Mouse (Mus musculus) fat pad, adult 2 months (tissue): ENCODE data around the gene Trim17.

Experiments used
- DNase-seq: peaks from one replicate; pipeline ENCODE4 v3.0.0-alpha.2; 2011; ENCODE audit warnings: low read depth, low spot score; ENCODE audit errors: extremely low read depth

The Trim17 gene

DNA sequence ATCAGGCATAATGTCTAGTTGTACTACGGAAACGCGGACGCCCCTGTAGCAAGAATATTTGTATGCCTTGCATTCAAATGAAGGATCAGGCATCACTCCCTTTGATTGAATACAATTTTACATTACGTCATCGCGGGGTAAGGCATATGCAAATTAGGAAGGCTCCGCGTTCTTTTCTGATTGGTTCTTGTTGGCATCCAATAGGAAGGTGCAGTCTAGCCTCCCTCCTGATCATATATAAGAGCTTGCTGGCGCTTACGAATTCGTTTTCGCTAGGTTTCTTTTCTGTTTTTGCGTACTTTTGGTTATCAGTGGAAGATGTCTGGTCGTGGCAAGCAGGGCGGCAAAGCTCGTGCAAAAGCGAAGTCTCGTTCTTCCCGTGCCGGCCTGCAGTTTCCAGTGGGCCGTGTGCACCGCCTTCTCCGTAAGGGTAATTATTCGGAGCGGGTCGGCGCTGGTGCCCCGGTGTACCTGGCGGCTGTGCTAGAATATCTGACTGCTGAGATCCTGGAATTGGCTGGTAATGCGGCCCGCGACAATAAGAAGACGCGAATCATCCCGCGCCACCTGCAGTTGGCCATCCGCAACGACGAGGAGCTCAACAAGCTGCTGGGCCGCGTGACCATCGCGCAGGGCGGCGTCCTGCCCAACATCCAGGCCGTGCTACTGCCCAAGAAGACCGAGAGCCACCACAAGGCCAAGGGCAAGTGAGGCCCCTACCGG is at the start of gene Trim17, which contains the start of gene Hist3h2a:
Gene Trim17, plus strand, starts transcription at position 266 of the 723 bp plus-strand sequence.
Gene Hist3h2a, plus strand, starts transcription at position 266 of the 723 bp plus-strand sequence.
- peak; percentile 75 for DNase-seq

DNA sequence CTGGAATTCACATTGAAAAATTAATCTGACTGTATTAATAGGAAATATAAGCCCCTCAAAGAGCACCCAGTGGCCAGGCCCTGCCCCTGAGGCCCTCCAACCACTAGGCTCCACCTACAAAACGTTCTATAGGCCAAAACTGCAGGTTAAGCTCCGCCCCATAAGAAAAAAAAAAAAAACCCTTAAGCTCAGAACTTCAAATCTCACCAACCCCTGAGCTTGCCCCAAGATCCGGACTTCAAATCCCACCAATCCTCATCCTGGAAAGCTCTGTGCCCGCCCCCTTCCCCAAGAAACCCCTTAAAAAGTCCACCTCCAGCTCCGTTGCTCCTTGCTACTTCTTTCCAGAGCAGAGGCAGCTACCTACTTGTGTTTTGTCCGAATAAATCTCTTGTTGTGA is 49.6 kb upstream of the Trim17 start:
- DNase-seq, result no peak

DNA sequence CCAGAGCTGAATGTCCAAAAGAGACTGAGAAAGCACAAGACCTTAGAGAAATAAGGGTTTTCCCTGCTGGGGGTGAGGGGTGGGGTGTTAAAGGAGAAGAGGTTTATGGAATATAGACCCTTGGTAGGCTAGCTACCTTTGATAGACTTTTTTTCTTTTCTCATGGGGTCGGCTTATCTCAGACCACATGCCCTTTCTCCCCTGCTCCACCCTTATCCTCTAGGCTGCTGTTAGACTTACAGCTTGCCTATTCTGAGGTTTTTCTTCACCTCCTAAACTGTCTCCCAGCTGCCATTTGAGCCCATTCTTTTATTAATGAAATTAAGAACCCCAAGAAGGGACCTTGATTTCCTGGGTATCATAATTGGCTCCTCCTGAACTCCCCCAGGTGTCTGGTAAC is 40.7 kb upstream of the Trim17 start:
- no peak for DNase-seq

DNA sequence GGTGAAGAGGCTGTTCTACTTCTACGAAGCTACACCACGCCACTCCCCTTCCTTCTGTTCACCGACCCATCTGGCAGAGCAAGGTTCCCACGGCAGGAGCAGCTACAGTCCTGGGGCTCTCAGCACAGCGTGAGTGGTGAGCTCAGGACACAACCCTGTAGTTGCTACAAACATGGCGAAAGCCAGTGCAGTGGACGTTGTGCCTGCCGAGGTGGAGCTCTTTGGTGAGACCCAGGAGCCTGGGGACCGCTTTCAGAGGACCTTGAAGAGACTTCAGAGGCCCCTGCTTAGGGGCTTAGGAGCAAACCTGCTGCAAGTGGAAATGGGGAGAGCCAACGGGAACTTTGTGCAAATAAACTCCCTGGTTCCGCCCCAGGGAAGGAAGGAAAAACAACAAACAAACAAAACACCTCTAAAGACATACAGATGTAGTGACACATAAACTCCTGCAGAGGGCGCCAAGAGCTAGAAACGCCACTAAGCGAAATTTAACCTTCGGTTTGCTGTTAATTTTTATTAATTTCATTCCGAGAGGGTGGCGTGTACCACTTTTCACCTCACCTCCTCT is 39.9 kb upstream of the Trim17 start:
- no peak for DNase-seq

DNA sequence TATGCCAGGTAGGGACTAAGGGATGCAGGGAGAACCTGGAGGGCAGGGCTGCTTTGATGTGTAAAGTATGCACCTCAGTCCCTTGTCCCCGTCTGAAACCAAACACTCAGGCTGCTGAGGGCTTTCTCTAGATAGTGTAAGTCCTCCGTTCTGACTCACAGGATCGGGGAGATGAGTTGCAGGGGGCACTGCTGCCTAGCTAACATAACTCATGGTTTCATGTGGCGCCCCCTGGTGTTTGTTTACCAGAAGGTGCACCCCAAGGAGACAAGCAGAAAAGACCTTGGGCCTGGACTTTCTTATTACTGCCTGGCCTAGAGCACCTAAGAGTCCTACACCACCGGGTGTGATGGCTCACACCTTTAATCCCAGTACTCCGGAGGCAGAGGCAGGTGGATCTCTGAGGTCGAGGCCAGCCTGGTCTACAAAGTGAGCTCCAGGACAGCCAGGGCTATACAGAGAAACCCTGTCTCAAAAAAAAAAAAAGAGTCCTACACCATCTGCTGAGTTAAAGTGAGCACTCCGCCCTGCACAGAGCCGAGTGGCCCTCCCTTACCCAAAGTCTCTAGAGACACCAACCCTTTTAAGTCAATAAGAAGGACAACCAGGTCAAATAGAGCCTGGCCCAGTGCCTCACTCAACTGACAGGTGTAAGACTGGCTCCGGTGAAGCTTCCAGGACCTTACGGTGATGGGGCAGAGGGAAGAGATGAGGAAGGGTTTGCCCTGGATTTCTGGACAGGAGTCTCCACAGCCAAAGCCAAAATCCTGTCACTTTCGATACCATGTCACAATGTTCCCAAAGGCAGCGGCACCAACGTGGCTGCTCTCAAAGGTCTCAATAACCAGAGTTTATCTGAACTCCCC is 37.4 kb upstream of the Trim17 start:
- DNase-seq, result no peak

DNA sequence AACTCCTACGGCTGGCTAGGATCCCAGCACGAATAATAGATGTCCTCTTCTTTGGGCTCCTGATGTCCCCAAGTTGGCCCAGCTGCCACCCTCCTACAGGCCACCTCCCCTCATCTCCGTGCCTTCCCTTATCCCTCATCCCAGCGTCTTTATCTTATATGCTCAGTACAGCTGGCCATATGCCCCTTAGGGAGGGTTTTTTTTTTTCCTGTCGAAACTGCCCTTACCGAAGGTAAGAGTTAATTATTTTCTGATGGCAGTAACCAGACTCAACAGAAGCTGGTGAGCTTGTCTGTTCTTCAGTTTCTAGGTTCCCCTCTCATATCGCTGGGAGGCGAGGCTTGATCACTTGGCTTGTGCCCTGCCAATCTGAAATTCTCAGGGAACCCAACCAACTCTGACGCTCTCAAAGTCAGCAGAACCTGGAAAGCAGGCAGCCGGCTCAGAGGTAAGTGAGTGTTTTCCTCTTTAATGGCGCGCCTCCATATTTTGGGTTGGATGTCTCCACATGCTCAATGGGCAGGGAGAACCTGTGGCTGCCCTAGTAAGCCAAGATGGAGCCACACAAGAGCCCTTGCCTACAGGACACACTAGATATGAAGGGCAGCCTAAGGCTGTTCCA is 36.6 kb upstream of the Trim17 start, which contains the start of gene Btnl10:
Gene Btnl10, plus strand, starts transcription at position 164 of the 622 bp plus-strand sequence.
- no peak for DNase-seq

DNA sequence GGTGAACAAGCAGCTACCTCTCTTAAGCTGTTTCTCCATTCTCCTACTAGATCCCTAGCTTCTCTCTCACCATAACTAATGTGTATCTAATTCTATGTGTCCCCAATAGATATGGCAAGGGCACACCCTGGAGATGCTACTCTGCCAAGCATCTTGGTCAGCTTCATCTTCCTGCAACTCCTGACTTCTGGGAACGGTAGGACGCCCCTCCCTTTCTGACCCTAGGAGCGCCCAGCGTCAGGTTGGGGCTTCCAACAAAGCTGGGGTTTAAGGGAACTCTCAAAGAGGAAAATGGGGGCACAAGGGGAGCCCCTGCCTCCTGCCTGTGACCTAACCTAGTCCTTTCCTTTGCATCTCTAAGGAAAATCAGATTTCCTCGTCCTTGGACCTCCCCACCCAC is 35.7 kb upstream of the Trim17 start:
- DNase-seq, result no peak

DNA sequence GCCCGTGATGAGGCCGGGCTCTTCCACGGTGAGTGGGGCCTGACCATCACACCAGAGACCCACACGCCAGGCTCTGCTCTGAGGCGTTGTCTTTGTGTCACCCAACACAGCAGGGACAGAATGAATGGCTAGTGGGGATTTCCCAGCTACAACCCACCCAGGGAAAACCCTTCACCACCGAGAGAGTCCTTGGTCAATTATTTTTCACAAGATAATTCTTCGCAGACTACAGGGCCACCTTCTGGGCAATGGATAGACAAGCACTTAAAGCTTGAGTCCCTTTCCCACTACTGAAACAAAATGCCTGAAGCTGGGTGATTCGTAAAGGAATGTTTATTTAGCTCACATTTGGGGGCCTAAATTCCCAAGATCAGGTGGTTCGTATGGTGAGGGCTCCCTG is 32.1 kb upstream of the Trim17 start:
- no peak for DNase-seq

DNA sequence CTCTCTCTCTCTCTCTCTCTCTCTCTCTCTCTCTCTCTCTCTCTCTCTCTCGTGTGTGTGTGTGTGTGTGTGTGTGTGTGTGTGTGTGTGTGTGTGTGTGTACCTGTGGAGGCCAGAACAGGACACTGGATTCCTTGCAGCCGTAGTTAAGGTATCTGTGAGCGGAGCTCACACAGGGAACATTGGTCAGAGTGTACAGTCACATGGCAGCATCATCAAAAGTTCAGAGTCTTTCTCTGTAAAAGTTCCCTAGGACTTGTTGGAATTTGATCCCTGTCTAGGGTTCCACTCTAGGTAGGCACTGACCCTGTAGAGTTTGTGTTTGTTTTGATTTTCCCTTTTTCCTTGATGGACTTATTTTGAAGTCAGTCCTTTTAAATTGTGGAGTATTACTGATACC is 27.8 kb upstream of the Trim17 start:
- DNase-seq, result no peak

DNA sequence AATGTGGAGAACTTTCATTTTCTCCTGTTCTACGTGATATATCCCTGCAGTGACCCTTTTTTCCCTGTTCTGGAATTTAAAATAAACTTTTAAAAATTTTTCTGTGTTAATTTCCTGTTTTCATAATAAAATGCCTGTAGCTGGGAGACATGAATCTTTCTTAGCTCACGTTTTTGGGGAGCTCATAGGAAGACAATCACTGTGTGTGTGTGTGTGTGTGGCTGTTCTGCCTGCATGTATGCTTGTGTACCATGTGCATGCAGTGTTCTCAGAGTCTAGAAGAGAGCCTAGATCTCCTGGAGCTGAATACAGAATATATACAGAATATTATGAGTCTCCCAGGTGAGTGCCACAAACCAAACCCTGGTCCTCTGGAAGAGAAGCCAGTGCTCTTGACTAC is 27.4 kb upstream of the Trim17 start:
- DNase-seq, result no peak

DNA sequence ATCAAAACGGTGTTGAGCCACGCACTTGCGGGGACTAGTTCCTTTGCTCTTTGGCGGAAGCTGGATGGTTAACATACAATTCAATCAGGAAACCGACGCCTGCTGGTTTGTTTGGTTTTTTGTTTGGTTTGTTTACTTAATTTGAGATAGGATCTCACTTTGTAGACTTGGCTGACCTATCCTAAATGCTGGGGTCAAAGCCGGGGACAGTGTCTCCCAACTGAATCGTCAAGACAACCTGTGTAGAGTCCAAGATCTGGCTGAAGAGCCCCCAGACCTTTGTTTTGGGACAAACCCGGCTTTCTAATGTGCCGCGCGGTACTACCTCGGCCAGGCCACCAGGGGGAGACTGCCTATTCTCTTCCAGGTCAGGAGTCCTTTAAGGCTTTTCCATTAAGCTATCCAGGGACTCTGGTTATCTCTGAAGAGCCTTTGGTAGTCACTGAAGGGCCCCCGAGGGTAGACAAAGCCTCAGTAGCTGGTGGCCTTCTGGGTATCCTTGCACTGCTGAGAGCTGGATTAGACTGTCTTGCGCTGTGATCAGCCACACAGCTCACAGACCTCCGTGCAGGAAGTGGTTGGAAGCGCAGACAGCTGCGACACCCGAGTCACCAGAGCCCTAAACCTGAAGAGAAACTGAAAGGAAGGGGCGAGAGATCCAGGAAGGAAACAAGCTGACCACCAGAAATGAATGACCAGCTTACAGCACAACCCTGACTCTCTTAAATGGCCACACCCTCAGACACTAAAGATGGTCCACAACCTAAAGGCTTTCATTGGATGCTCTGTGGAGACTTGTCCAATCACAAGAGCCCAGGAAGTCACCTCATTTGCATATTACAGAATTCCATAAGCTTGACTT is 26.5 kb upstream of the Trim17 start:
- no peak for DNase-seq

DNA sequence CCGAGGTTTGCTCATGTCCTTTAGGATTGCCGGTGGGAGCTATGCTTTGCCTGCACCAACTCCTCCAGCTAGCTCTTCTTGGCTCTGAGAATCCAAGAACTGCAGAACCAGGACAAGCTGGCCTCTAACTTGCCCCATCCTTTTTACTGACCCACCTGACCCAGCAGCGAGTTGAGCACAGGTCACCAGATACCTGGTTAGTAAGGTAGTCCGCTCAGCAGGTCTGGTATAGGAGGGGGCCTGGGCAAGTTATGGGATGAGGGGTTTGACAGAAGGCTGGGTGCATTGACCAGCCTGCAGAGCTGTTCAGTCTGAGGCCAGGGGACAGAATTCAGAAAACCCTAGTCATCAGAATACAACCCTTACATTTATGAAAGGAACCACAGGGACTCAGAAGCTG is 25.4 kb upstream of the Trim17 start:
- no peak for DNase-seq

DNA sequence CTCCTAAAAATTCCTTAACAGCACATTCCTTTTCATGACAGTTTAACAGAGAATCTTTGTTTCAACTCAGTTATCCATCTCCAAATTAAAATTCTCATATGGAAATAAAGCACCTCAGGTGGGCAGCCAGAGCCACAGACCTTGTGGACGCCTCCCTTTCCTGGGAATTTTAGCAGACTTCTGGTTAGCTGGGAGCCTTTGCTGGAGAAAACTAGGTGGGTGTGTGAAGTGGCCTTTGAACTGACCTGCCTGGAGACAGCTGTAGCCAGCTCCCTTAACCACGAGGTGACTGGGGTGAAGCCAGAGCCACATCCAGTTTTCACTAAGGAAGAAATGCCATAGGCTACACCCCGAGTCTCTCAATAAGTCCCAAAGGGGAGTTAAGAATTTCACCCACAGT is 24.8 kb upstream of the Trim17 start:
- no peak for DNase-seq

DNA sequence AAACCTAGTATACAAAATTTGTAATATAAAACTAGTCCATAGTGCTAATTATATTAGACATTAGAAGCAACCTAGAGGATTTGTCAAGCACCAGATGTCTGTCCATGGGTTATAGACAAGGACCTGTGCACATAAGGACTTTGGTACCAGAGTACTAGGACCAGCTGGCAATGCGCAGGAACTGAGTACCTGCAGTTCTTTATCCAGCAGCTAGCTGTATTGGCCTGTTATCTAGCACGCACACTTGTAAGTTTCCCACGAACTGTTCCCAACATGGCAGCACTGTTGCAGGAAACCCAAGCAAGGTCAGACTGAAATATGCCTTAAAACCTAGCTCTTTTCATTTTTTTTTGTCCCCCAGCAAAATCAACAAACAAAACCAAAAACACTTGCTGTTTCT is 24.2 kb upstream of the Trim17 start:
- DNase-seq, result no peak

DNA sequence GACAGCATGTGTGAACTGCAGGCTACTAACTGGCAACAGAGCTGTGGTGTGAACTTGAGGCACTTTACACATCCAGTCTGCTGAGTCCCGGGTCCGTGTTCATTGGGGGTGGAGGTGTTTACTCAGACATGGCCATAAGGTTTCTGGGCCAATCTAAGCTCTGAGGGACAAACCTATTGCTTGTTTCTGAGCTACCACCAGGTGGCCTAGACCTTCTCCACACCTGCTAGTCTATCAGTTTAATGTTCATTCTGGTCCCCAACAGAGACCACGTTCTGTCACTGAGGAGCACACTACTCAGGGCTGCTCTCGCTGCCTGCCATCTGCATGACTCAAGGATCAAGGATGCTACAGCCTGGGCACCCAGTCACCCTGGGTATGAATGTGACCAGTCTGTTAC is 22.9 kb upstream of the Trim17 start:
- no peak for DNase-seq

DNA sequence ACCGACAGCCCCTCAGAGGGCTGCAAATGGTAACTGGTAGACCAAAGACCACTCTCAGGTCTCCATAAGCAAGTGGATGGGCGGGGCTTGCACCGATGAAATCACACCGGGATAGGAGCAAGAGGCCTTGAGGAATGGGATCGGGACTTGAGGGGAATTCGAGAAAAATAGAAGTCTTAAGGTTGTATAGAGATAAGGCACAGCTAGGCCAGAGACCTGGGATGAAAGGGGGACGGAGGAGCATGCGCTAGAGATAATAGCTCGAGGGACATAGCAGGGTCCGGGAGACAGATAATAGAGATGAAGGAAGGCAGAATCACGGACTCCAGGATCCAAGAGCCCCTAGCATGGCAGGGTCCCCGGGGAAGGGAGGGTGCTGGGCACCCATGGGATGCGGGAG is 16.6 kb upstream of the Trim17 start:
- DNase-seq, result no peak

DNA sequence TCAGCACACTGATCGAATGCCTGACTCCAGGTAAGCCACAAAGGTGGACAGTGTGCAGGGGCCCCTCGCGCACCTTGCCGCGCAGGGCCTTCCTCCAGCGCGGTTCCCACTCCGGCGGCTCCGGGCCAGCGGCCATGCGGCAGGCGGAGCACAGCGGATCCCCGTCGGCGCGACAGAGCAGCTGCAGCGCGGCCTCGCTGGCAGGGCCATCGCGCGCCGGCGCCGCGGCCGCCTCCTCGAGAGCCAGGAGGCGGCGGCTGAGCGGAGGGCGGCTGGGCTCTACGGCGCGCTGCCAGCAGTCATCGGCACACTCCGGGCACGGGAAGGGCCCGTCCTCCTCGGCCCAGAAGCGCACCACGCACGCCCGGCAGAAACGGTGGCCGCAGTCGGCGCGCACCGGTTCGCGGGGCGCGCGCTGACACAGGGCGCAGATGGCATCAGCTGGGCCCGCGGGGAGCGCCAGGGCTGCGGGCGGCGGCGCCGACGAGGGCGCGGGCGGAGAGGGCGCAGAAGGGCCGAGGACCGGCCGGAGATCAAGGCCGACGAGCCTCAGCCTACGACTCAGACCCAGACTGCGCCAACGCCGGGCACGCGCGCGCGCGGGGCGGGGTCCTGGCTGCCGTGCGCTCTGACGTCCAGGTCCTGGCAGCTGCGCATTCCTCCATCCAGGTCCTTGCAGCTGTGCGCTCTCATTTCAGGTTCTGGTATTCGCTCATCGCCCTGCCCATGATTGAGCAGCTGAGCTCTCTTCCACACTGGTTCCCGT is 16.0 kb upstream of the Trim17 start, which contains the start of gene Rnf187:
Gene Rnf187, minus strand, starts transcription at position 595 of the 766 bp plus-strand sequence.
- no peak for DNase-seq

DNA sequence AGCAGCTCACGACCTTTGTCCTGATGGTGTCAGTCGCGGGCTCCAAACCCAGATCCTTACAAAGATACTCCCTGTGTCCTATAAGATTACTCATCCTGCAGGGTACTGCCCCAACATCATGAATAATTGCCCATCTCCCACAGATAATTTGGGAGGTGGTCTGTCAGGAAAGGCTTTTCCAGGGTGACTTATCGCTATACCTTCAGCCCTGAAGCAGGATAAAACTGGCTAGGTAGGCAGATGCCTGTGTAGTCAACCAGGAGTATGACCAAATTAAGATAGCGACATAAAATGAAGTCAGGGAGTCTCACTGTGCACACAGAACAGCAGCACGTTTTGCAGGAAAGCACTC is 15.4 kb upstream of the Trim17 start:
- DNase-seq, result no peak

DNA sequence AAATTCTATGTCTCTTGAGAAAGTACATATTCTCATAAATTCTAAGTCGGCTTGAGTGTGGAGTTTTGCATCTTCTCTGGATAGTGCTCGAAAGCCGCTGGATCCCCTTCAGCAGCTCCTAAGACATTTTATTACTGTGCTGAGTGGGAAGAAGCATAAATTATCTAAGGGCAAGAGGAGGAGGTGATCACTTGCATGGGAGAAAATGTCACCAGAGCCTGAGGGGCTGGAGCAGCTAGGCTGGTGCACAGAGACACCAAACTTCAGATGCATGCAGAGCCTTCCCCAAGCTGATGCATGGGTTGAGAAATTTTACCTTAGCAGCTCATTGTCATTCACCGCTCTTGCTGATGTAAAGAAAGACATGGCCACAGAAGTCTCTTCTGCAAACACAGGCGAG is 10.3 kb upstream of the Trim17 start:
- no peak for DNase-seq

DNA sequence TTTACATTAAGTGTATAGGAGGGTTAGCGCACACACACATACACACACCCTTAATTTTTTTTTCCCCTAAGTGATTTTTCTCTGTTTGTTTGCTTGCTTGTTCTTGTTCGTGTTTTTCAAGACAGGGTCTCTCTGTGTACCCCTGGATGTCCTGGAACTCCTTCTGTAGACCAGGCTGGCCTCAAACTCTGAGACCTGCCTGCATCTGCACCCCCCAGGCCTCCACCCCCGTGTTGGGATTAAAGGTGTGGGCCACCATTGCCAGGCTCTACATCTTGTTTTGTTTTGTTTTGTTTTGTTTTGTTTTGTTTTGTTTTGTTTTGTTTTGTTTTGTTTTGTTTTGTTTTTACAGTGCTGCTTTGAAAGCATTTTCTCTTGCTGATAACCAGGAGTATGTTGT is 7.2 kb upstream of the Trim17 start:
- DNase-seq, result no peak
